Mouse (Mus musculus) embryonic fibroblast, embryonic 13.5 days (primary cell): ENCODE measurements around the gene Macrod2. TPM values are rescaled to one million over a fixed set of nuclear protein-coding genes. Genes with fewer than 3 reads are reported as not detected.

ENCODE experiments used
- H3K27ac ChIP-seq: 2 replicates; pipeline ENCODE4 v1.5.1; 2012; ENCODE audit warnings: low read length, control low read depth, inconsistent platforms; ENCODE audit not compliant: insufficient read depth
- H3K4me1 ChIP-seq: 2 replicates; pipeline ENCODE4 v1.6.1; 2011; ENCODE audit warnings: low read length; ENCODE audit not compliant: control insufficient read depth, insufficient read depth
- H3K4me3 ChIP-seq: 2 replicates; pipeline ENCODE4 v1.5.1; 2011; ENCODE audit warnings: mild to moderate bottlenecking, control low read depth, low read length; ENCODE audit not compliant: insufficient read depth
- CTCF ChIP-seq: IDR thresholded peaks from 2 replicates; pipeline ENCODE4 v1.5.1; 2011; ENCODE audit warnings: mild to moderate bottlenecking, control low read depth, low read length, moderate library complexity, borderline replicate concordance; ENCODE audit not compliant: insufficient read depth
- POLR2A ChIP-seq: IDR thresholded peaks from 2 replicates; pipeline ENCODE4 v1.6.1; 2011; ENCODE audit warnings: low read depth, mild to moderate bottlenecking, control low read depth, low read length, moderate library complexity
- polyA plus RNA-seq: library from polyadenylated mRNA; stranded (reverse); fragments of >200 nt; gene quantifications from 2 replicates; pipeline ENCODE4 v1.2.4, GENCODE M21; 2011; ENCODE audit warnings: low read depth; ENCODE audit not compliant: missing spikeins, insufficient read length

The Macrod2 gene
- polyA plus RNA-seq, 1 experiment, result 8.6 TPM

DNA sequence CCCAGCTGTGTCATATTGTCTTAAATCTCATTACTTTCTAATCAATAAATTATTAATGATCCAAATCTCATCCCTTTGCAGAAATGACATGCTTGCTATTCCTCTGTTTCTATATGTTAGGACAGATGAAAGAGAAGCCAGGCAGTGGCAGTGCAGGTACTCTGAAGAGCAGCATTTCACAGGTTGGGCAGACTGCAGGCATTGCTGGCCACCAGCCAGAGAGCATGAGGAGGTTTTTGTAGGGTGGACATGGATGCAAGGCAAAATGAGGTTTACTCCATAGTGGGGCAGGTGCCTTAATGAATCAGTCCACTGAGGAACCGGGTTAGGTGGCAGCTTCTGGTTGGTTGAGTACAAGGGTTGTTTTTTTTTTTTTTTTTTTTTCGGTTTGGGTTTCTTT, 1778.9 kb downstream of the Macrod2 start:
- TF ChIP-seq POLR2A (no peak), CTCF (no peak)
- no peak overlapping the region for H3K27ac ChIP-seq
- no peaks in the 10 kb centered on the region for H3K4me1 ChIP-seq
- H3K4me3 ChIP-seq, result no peak overlapping the region

DNA sequence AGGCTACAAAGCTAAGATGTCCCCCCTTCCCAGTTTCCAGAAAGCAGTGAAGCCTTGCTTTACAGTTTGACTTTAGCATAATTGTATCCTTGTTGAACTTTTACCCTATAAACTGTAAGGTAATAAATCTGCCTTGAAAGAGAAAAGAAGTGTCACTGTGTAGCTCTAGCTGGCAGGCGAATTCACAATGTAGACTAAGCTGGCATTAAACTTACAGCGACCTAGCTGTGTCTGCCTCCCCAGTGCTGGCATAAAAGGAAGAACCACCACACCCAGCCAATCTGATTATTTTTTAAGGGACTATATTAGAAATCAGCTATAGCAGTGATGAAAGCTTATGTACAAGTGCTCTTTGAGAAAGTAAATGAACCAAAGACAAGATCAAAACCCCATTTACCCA, 1791.8 kb downstream of the Macrod2 start:
- no peak for TF ChIP-seq POLR2A
- no peak for TF ChIP-seq CTCF
- H3K27ac ChIP-seq, result no peak overlapping the region

DNA sequence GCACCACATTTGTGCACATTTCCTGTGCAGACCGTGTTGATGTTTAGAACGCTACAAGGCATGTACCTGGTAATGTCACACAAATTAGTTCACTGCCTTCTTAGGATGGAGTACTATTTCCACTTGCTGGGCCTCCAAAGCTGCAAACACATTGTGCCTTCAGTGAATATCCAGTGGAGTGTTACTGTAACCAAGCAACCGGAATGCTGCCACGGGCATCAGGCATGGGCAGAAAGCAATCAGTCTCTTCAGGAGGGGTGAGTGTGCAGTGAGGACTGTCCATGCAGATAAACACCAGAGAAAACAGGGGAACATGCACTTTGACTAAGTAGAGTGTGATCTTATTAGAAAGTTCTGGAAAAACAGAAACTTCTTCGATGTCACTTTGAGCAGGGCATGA, 1792.3 kb downstream of the Macrod2 start:
- Histone ChIP-seq H3K4me1 (no peaks in the 10 kb centered on the region), H3K4me3 (no peak overlapping the region), H3K27ac (no peak overlapping the region)
- TF ChIP-seq CTCF (no peak), POLR2A (no peak)

More for the DNA sequence above, 1791.8 kb downstream of the Macrod2 start:
- Histone ChIP-seq H3K4me3 (no peak overlapping the region), H3K4me1 (no peaks in the 10 kb centered on the region)

DNA sequence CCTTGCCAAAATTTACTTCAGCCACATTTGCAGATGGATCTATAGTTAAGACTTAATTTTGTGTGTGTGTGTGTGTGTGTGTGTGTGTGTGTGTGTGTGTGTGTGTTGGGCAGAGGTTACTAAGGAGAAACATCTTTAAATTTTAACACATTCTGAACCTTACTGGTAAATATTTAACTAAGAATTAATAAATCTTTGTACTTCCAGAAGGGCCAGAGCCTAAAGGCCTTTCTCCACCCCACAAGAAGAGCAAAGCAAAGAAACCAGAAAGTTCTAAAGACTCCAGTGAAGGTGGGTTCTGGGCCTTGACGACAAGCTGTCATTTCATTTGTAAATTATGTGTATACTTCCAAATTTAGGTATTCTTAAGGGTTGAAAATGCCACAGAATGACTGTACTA, 1822.3 kb downstream of the Macrod2 start:
- no peak overlapping the region for H3K4me3 ChIP-seq
- peaks cover 3% of the 10 kb centered on the region; the same call in 1 of the 2 replicates for H3K4me1 ChIP-seq
- TF ChIP-seq CTCF (no peak), POLR2A (no peak)
- H3K27ac ChIP-seq, result no peak overlapping the region

DNA sequence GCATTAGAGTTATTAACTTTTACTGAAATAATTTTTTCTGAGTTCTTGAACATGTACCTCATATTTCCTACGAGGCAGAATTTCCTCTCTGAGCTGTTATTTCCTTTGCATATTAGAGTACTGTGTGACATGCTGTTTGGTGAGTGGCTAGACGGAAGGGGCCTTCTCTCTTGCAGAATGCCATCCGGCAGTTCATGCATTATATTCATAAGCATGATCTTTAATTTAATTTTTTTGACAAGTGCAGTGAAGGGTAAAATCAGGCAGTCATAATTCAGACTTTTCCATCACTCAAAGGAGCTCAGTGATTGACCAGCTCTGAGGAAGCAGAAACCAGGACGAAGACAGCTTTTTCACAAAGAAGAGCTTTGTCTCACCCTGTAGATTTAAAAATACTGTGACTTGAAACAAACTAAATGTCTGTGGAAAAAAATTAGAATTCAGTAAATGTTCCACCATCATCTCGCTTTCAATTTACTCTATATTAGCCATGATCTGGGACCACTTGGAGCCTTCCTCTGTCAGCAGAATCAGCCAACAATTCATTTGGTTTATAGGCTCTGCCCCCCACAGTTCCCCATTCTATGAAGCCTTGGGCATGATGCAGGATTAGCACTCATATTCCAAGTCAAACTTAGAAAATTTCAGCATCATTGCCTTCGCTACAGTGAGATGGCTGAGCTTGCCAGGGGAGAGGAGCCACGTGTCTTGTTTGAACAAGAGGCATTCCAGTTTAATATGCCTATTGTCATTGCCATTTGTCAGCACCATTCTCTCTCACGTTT, 1827.2 kb downstream of the Macrod2 start:
- H3K4me1 ChIP-seq, result peaks cover 3% of the 10 kb centered on the region; the same call in 1 of the 2 replicates
- no peak overlapping the region for H3K4me3 ChIP-seq
- no peak overlapping the region for H3K27ac ChIP-seq
- TF ChIP-seq CTCF, result no peak
- no peak for TF ChIP-seq POLR2A

DNA sequence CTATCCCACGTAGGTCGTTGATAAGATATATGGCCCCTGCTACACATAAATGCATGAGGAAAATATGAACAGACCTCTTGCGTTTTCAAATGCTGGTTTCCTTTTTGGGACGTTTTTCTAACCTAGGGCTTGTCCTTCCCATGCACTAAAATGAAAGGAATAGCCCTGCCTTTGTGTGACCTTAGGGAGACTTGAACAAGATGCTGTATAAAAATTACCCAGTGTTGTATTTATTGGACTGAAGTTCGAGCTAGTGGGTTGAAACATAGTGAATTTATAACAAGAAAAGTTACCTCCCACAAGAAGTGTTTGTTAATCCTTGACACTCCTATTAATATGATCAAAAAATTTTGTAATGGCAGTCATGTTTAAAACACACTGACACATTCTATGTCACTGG, 1827.8 kb downstream of the Macrod2 start:
- no peak overlapping the region for H3K4me3 ChIP-seq
- TF ChIP-seq CTCF (no peak), POLR2A (no peak)

DNA sequence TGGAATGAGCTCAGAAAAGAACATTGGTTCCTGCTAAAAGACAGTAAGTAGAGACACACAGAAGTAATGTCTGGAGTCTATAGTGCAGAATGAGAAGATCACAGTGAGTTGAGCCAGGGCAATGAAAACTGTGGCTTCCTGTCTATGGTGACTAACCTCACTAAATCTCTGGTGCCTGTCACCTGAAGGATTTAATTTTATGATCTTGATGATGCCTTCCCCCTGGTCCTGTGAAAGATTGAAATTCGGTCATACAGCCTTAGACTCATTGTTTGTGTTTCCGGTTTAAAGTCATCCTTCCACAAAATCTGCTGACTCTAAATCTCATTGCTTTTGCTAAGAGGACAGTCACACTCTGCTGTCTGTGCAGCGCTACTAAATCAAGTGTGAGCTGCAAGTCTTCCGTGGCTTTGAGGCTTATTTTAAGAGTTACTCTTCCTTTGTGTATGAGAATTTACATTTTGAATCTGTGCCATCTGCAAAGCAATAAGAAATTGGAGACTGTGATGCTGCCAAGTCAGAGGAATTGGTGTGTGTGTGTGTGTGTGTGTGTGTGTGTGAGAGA, 1836.0 kb downstream of the Macrod2 start:
- Histone ChIP-seq H3K4me3 (no peak overlapping the region), H3K4me1 (no peaks in the 10 kb centered on the region; the same call in 1 of the 2 replicates), H3K27ac (no peak overlapping the region)
- TF ChIP-seq POLR2A (no peak), CTCF (no peak)

More for the DNA sequence above, 1827.8 kb downstream of the Macrod2 start:
- Histone ChIP-seq H3K27ac (no peak overlapping the region), H3K4me1 (peaks cover 3% of the 10 kb centered on the region; the same call in 1 of the 2 replicates)

DNA sequence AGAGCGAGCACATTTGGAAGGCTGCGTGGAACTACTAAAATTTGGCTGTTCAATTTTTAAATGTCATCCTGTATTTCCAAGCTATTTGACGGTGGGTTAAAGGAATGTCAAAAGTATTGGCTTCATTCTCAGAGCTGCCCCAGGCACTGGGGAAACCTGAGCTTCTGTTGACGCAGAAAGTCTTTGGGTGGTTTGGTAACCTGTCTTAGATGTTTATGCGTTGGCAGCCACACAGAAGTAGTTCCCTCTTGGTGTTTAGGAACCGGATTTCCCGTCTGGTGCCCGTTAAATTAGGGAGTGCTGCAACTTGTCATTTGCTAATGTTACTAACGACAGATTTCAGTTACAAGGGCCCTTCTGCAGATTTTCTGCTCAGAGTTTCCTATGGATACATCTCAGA, 1837.7 kb downstream of the Macrod2 start:
- TF ChIP-seq CTCF (no peak), POLR2A (no peak)
- Histone ChIP-seq H3K27ac (no peak overlapping the region), H3K4me1 (no peaks in the 10 kb centered on the region; the same call in 1 of the 2 replicates), H3K4me3 (no peak overlapping the region)

DNA sequence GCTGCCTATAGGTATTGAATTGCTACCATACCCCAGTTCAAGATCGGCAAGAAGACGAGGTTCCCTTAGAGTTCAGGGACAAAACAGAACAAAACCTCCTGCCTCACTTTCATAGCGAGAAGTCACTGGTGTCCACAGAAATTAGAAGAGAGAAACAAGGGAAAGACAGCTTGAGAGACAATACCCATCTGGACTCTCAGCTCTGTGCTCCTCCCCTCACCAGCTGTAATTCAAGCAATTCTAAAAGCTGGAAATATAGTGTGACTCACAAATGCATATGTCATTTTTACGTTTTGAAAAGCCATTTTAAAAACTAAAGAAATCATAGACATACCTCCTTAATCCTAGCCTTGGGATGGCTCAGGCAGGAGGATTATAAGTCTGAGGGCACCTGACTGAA, 1848.4 kb downstream of the Macrod2 start:
- Histone ChIP-seq H3K4me3 (no peak overlapping the region), H3K4me1 (no peaks in the 10 kb centered on the region), H3K27ac (no peak overlapping the region)
- no peak for TF ChIP-seq POLR2A

DNA sequence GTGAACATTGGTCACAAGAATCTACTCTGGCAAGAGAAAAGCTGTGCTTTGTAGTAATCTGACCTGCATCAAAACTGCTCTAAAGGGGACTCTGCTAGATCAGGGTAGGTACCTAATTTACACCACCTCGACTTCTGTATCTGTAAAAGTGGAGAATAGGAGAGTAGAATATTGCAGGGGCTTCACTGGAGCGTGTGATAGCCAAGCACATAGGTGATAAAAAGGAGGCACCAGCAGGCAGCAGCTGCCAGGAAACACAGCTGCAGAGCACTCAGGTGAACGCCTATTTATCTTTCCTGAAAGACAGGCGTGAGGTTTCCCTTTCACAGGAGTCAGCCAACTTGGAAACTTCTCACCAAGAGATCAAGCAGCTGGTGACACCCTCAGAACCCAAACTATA, 1855.3 kb downstream of the Macrod2 start:
- Histone ChIP-seq H3K4me3 (no peak overlapping the region), H3K4me1 (no peaks in the 10 kb centered on the region), H3K27ac (no peak overlapping the region)
- no peak for TF ChIP-seq POLR2A
- no peak for TF ChIP-seq CTCF

DNA sequence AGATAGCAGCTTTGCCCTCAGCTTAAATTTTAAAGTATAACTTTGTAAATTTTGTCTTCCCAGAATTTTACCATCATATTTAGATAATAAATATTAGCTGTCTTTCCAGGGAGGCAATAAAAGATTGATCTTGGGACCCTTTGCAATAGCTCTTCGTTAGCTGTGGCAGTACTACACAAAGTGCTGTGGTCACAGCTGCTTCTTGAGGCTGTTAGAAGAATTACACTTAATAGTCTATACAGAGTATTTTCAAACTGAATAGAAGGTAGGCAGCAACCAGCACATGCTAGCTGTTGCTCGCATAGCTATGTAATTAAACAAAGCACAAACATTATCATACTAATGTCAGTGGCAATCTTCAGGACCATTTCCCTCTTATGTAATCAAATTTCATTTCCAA, 1856.4 kb downstream of the Macrod2 start:
- Histone ChIP-seq H3K4me1 (no peaks in the 10 kb centered on the region), H3K27ac (no peak overlapping the region), H3K4me3 (no peak overlapping the region)
- no peak for TF ChIP-seq CTCF
- no peak for TF ChIP-seq POLR2A
